Mouse (Mus musculus) C2C12 (cell line): ENCODE data around the gene Hs3st3b1.

Source experiments
- CEBPB ChIP-seq: IDR thresholded peaks from one replicate; pipeline ENCODE4 v1.6.1; 2011; ENCODE audit warnings: low read depth, mild to moderate bottlenecking, control low read depth, moderate library complexity
- CTCF ChIP-seq: IDR thresholded peaks from one replicate; pipeline ENCODE4 v1.5.1; 2011; ENCODE audit not compliant: control insufficient read depth, insufficient read depth, insufficient read length
- FOSL1 ChIP-seq: IDR thresholded peaks from one replicate; pipeline ENCODE4 v1.8.0; 2011; ENCODE audit warnings: mild to moderate bottlenecking, low read length; ENCODE audit not compliant: poor library complexity, insufficient read depth, severe bottlenecking
- MAX ChIP-seq: IDR thresholded peaks from one replicate; pipeline ENCODE4 v1.6.1; 2011; ENCODE audit warnings: mild to moderate bottlenecking, control low read depth
- MYOD1 ChIP-seq: IDR thresholded peaks from one replicate; pipeline ENCODE4 v1.6.1; 2011; ENCODE audit warnings: low read depth; ENCODE audit not compliant: control insufficient read depth, insufficient read length
- MYOG ChIP-seq: IDR thresholded peaks from one replicate; pipeline ENCODE4 v1.6.1; 2011; ENCODE audit not compliant: control insufficient read depth, insufficient read length; ENCODE audit errors: extremely low read depth
- USF1 ChIP-seq: IDR thresholded peaks from one replicate; pipeline ENCODE4 v1.6.1; 2011; ENCODE audit warnings: low read depth, mild to moderate bottlenecking, control low read depth, moderate library complexity

- no peak for TF ChIP-seq CTCF
- TF ChIP-seq MAX = no peak
- TF ChIP-seq CEBPB = no peak
- TF ChIP-seq USF1 = no peak
- no peak for TF ChIP-seq MYOG
- TF ChIP-seq MYOD1 = no peak
- no peak for TF ChIP-seq FOSL1
Measured at GRCm38 (mm10) chr11:63878616-63879015, 43.5 kb downstream of the Hs3st3b1 start.
